Mouse (Mus musculus) left cerebral cortex, adult 2 months (tissue): ENCODE measurements at regions not wholly inside any gene's neighbourhood (a gene's known extent, or its start where the extent isn't known, plus 50 kb on each side); places are given as distances from the start of the nearest gene placed in this dataset.

Experiments used
- DNase-seq, 2 experiments: peaks; one replicate each; pipeline ENCODE4 v3.0.0; 2021 to 2022; ENCODE audit warnings: low spot score in 2 of 2, mixed read lengths in 1 of 2; ENCODE audit errors: extremely low spot score in 1 of 2
- H3K27ac ChIP-seq: fragments of 200-600 bp; 2 replicates; pipeline ENCODE4 v1.8.1; 2022
- H3K4me3 ChIP-seq: fragments of 200-600 bp; 2 replicates; pipeline ENCODE4 v1.8.1; 2022
- CTCF ChIP-seq: fragments of 200-600 bp; IDR thresholded peaks from 2 replicates; pipeline ENCODE4 v1.8.1; 2022; ENCODE audit warnings: antibody characterized with exemption, mild to moderate bottlenecking, moderate library complexity
- intact Hi-C: fragments of 180-260 bp; cut with DNase I; formaldehyde crosslinking; loops from one replicate; pipeline ENCODE4 v1.15.1; 2025

DNA sequence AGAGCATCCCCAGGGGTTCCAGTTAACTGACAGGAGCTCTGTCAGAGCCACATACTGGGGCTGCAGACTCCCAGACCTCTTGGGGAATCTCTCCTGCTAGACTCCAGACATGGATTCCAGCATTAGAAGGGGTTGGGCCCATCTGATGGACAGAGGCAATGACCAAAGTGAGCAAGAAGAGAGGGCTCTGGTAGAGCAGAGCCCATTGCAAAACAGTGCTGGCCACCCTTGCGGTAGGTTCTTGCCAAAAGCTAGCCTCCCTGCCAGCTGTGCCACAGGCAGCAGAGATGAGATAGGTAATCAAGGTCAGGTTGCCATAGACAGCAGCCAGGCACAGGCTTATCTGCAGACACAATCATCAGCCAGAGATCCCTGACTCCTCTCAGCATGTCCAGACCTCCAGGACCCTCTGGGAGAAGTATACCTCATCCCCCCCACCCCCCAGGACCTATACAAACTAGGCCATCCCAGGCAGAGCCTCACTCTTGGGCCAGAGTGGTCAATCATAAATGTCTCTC lies 151.1 kb upstream of the Cdh4 start:
- intact Hi-C loops = no loop called here
- Histone ChIP-seq H3K4me3 (no peak overlapping the region), H3K27ac (no peak overlapping the region)
- TF ChIP-seq CTCF = no peak
- no peak for DNase-seq

GRCm38 (mm10) chr2:179291958-179292357 lies 150.3 kb upstream of the Cdh4 start:
- TF ChIP-seq CTCF = no peak
- intact Hi-C loops = no loop called here
- no peak overlapping the region for H3K4me3 ChIP-seq
- DNase-seq = no peak
- H3K27ac ChIP-seq = no peak overlapping the region

GRCm38 (mm10) chr2:179292566-179292965 lies 149.7 kb upstream of the Cdh4 start:
- Histone ChIP-seq H3K27ac (no peak overlapping the region), H3K4me3 (no peak overlapping the region)
- no peak for TF ChIP-seq CTCF
- intact Hi-C loops = no loop called here
- no peak for DNase-seq

DNA sequence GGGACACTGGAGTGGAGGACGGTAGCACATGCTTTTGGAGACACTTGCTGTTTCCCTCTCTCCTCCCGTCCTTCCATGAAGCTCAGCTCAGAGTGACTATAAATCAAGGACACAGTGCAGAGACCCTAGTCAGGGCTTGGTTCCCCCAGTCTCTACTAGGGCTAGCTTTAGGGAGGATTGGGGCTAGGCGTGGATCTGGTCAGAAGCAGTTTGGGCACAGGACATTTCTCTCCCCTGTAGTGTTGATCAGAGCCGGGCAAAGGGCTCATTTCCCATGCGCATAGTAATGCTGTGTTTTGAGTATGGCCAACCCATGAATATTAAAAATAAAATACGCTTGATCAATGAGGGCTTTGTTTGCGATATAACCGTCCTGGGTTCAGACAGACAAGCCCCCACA lies 149.1 kb upstream of the Cdh4 start:
- intact Hi-C loops = no loop called here
- TF ChIP-seq CTCF = no peak
- Histone ChIP-seq H3K27ac (no peak overlapping the region), H3K4me3 (no peak overlapping the region)
- no peak for DNase-seq

- no peak for DNase-seq
- intact Hi-C loops = no loop called here
- TF ChIP-seq CTCF = no peak
- no peak overlapping the region for H3K27ac ChIP-seq
- H3K4me3 ChIP-seq = no peak overlapping the region
These were observed 145.2 kb upstream of the Cdh4 start for GRCm38 (mm10) chr2:179297057-179297456.

DNA sequence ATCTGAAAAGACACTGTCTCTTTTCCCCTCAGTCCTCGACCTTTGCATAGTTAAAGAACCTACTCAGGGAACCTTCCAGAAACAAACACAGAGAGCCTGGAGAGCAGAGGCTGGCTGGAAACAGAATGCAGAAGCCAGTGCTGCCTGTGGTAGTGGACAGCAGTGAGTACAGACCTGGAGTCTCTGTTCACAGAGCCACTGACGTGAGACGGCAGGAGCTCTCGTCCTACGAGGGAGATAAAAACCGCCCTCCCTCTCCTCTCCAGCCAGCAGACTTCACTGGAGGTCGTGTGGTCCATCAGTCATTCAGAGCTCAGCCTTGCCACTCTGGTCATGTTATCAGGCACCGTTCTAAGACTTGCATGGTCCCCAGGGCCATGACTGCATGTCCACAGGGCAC lies 138.5 kb upstream of the Cdh4 start:
- intact Hi-C loops = no loop called here
- Histone ChIP-seq H3K27ac (no peak overlapping the region), H3K4me3 (no peak overlapping the region)
- TF ChIP-seq CTCF = no peak
- no peak for DNase-seq

- Histone ChIP-seq H3K27ac (no peak overlapping the region), H3K4me3 (no peak overlapping the region)
- intact Hi-C loops = no loop called here
- peak in 1 of 2 experiments; percentile 52 for DNase-seq
- TF ChIP-seq CTCF = no peak
These were observed 134.8 kb upstream of the Cdh4 start for GRCm38 (mm10) chr2:179307286-179307931.

DNA sequence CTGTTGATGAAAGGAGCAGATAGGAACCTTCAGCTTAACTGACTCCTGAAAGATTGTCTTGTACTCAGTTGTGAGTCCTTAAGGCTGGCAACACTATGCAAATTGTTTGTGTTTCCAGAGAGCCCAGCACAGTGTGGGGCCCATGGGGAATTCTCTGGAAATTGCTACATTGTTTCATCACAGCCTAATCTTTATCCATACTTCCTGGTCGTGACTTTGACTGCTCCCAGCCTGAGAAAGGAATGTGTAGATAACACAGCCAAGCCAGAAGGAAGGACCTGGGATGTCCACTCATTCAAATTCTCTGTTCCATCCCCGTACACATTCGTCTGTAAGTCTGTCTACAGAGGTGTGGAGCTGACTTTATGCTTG lies 134.3 kb upstream of the Cdh4 start:
- no peak overlapping the region for H3K4me3 ChIP-seq
- no peak overlapping the region for H3K27ac ChIP-seq
- no peak for DNase-seq
- intact Hi-C loops = no loop called here
- no peak for TF ChIP-seq CTCF

GRCm38 (mm10) chr2:179318046-179318445 lies 124.2 kb upstream of the Cdh4 start:
- DNase-seq = no peak
- TF ChIP-seq CTCF = no peak
- intact Hi-C loops = no loop called here
- Histone ChIP-seq H3K27ac (no peak overlapping the region), H3K4me3 (no peak overlapping the region)

- no peak for TF ChIP-seq CTCF
- DNase-seq = no peak
- Histone ChIP-seq H3K27ac (no peak overlapping the region), H3K4me3 (no peak overlapping the region)
- intact Hi-C loops = no loop called here
These were observed 117.0 kb upstream of the Cdh4 start for GRCm38 (mm10) chr2:179325242-179325641.

- Histone ChIP-seq H3K4me3 (no peak overlapping the region), H3K27ac (no peak overlapping the region)
- DNase-seq = no peak
- no peak for TF ChIP-seq CTCF
- intact Hi-C loops = no loop called here
These were observed 109.2 kb upstream of the Cdh4 start for GRCm38 (mm10) chr2:179332872-179333489.

DNA sequence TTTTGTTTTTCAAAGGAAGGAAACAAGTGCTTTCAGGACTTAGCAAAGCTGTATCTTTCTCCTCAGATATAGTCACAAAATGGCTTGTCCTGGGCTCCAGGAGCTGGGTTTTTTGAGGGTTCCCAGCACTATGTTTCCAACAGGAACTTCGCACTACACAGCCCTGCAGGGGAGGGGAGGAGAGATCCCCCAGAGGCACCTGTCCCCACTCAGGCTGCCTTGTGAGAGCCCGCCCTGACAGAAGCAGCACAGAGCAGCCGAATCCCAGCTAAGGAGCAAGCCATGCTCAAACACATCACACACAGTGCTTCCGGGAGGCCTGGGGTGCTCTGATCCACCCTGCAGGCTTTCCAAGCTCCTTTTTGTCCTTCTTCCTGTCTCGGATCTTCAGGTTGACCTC lies 108.6 kb upstream of the Cdh4 start:
- Histone ChIP-seq H3K27ac (no peak overlapping the region), H3K4me3 (no peak overlapping the region)
- intact Hi-C loops = no loop called here
- DNase-seq = no peak
- TF ChIP-seq CTCF = no peak

DNA sequence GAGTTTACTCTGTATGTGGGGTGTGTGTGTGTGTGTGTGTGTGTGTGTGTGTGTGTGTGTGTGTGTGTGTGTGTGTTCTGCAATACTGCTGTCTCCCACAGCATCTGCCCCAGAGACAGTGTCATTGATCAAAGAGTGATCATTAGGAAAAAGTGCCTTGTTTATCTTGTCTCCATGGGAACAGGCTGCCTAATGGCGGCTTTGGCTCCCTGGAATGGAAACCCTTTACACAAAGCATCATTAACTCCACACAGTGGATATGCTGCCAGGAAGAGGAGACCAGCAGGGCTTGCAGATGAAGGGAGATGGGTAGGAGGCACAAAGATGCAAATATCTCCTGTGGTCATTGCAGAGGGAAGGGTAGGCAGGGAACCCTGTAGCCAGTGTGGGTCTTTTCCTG lies 106.0 kb upstream of the Cdh4 start:
- Histone ChIP-seq H3K4me3 (no peak overlapping the region), H3K27ac (no peak overlapping the region)
- no peak for TF ChIP-seq CTCF
- intact Hi-C loops = no loop called here
- no peak for DNase-seq
